Mouse (Mus musculus) retina, adult 2 months (tissue): ENCODE results near the gene Sptb.
A peak's percentile ranks its signal among the peaks of the same experiment; 100 is the strongest.

Source experiments
- DNase-seq: peaks from one replicate; pipeline ENCODE4 v3.0.0-alpha.2; 2012; ENCODE audit warnings: low read depth, low spot score

Gene Sptb

GRCm38 (mm10) chr12:76576061-76576460 lies 134.3 kb downstream of the Sptb start:
- DNase-seq: no peak

GRCm38 (mm10) chr12:76574815-76575214 lies 135.5 kb downstream of the Sptb start:
- DNase-seq: no peak

GRCm38 (mm10) chr12:76573381-76573780 lies 137.0 kb downstream of the Sptb start:
- DNase-seq: no peak

GRCm38 (mm10) chr12:76572261-76573251 lies 137.8 kb downstream of the Sptb start:
- DNase-seq: no peak

GRCm38 (mm10) chr12:76571266-76571665 lies 139.1 kb downstream of the Sptb start:
- DNase-seq: no peak

GRCm38 (mm10) chr12:76570221-76570940 lies 140.0 kb downstream of the Sptb start:
- no peak for DNase-seq

GRCm38 (mm10) chr12:76566284-76566683 lies 144.1 kb downstream of the Sptb start:
- DNase-seq: no peak

- no peak for DNase-seq
Measured at GRCm38 (mm10) chr12:76562196-76562595, 148.2 kb downstream of the Sptb start.

- DNase-seq: no peak
Measured at GRCm38 (mm10) chr12:76558206-76558605, 152.1 kb downstream of the Sptb start.

GRCm38 (mm10) chr12:76556745-76557389 lies 153.5 kb downstream of the Sptb start:
- DNase-seq: peak; percentile 88

- no peak for DNase-seq
Measured at GRCm38 (mm10) chr12:76556187-76556586, 154.2 kb downstream of the Sptb start.

- no peak for DNase-seq
Measured at GRCm38 (mm10) chr12:76554871-76555386, 155.4 kb downstream of the Sptb start.

- no peak for DNase-seq
Measured at GRCm38 (mm10) chr12:76554392-76554791, 156.0 kb downstream of the Sptb start.

GRCm38 (mm10) chr12:76553917-76554316 lies 156.4 kb downstream of the Sptb start:
- no peak for DNase-seq

- DNase-seq: no peak
Measured at GRCm38 (mm10) chr12:76552958-76553357, 157.4 kb downstream of the Sptb start.

GRCm38 (mm10) chr12:76552321-76552720 lies 158.0 kb downstream of the Sptb start:
- DNase-seq: no peak

- DNase-seq: no peak
Measured at GRCm38 (mm10) chr12:76549203-76549602, 161.1 kb downstream of the Sptb start.

- no peak for DNase-seq
Measured at GRCm38 (mm10) chr12:76548082-76548423, 162.3 kb downstream of the Sptb start.

GRCm38 (mm10) chr12:76547409-76548081 lies 162.8 kb downstream of the Sptb start:
- peak; percentile 64 for DNase-seq

GRCm38 (mm10) chr12:76546383-76547276 lies 163.7 kb downstream of the Sptb start:
- no peak for DNase-seq
